Mouse (Mus musculus): Measurements from ENCODE around the gene Treh. TPM values are rescaled to one million over a fixed set of nuclear protein-coding genes. Genes with fewer than 3 reads are reported as not detected.

The Treh gene
- polyA plus RNA-seq, 1 experiment = not detected

DNA sequence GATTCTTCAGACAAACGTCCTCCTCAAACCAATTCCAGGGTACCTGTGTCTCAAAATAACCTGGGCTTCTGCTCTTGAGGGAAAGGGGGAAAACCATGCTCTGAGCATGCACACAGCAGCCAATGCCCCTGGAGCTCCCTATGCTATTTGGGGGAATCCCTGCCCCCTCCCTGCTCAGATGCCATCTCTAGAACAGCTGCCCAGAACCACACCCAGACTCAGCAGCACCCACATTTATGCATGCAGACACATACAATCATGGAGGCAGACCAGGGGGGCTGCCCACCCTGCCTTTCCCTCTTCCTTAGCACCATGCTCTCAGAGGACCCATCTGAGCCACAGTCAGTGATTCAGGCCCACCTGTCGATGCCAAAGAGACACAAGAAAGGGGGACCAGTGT lies 40.5 kb downstream of the Treh start:
- no peak for TF ChIP-seq POLR2A (IDR thresholded peaks at IDR 0.05; ENCODE audit: low read depth, low read length)
- no peak for TF ChIP-seq CTCF (IDR thresholded peaks at IDR 0.05; ENCODE audit: extremely low read depth, insufficient read depth, insufficient read length, insufficient replicate concordance)
- Histone ChIP-seq H3K27me3 (ENCODE audit: control insufficient read depth, insufficient read depth, low read length) (no peaks in the 10 kb centered on the region), H3K4me1 (ENCODE audit: control insufficient read depth, insufficient read depth, insufficient read length) (no peaks in the 10 kb centered on the region), H3K36me3 (ENCODE audit: control insufficient read depth, insufficient read depth, low read length) (no peaks in the 10 kb centered on the region), H3K27ac (ENCODE audit: insufficient read depth, low read length) (no peak overlapping the region), H3K4me3 (ENCODE audit: extremely low read depth, insufficient read depth, insufficient read length) (no peak overlapping the region)
- no peak for DNase-seq (ENCODE audit: low read depth in 1 of 2, low spot score in 2 of 2)
- WGBS = 67% methylated on average over 2 of the region's 2 CpGs

DNA sequence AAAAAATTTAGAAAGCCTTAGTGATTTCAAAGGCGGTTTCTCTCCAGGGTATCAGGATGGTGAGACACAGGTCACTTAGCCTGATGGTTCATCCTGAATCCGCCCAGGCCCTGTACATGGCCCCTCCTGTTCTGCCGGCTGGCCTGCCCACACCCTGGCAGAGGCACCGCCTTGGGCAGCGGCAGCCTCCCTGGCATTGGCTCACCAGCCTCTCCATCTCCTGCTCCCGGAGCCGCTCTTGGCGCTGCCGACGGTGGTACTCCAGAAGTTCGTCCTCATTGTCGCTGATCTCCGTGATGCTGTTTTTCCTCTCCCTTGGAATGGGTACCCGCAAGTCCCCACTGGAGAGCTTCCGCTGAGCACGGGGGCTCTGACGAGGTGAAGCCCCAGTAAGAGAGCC lies 42.1 kb downstream of the Treh start:
- 92% methylated on average over 17 of the region's 17 CpGs for WGBS
- no peaks in the 10 kb centered on the region for H3K4me1 ChIP-seq (ENCODE audit: control insufficient read depth, insufficient read depth, insufficient read length)
- no peak for DNase-seq (ENCODE audit: low read depth in 1 of 2, low spot score in 2 of 2)
- TF ChIP-seq CTCF (IDR thresholded peaks at IDR 0.05; ENCODE audit: extremely low read depth, insufficient read depth, insufficient read length, insufficient replicate concordance) = no peak
- TF ChIP-seq POLR2A (IDR thresholded peaks at IDR 0.05; ENCODE audit: low read depth, low read length) = no peak
- H3K27me3 ChIP-seq (ENCODE audit: control insufficient read depth, insufficient read depth, low read length) = no peaks in the 10 kb centered on the region
- H3K27ac ChIP-seq (ENCODE audit: insufficient read depth, low read length) = no peak overlapping the region
- no peak overlapping the region for H3K4me3 ChIP-seq (ENCODE audit: extremely low read depth, insufficient read depth, insufficient read length)
- H3K36me3 ChIP-seq (ENCODE audit: control insufficient read depth, insufficient read depth, low read length) = no peaks in the 10 kb centered on the region

DNA sequence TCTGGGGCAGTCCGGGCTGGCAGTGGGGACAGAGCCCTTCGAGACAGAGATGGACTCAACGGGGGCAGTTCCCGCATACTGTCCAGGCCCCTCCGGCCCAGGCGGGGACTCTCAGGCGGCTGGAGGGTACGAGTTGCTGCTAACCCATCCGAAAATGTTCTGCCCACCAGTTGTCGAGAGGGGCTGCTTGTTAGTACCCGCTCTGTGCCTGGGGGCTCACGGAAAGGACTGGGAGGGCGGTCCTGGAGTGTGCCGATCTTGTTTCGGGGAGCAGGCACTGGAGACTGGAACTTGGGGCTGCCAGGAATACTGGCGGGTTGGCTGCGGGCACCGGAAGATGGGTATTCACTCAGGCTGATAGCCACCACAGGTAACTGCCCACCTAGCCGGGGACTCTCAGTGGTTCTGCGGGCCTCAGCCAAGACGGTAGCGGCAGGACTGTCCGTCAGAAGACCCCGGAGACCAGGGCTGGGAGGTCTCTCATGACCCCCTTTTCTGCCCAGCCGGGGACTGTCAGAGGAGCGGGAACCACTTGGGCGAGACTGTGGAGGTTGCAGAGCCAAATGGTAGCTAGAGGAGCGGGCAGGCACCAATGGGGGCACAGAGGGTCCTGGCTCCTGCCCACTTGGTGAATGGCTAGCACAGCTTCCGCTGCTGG lies 42.8 kb downstream of the Treh start:
- TF ChIP-seq CTCF (IDR thresholded peaks at IDR 0.05; ENCODE audit: extremely low read depth, insufficient read depth, insufficient read length, insufficient replicate concordance) = no peak
- TF ChIP-seq POLR2A (IDR thresholded peaks at IDR 0.05; ENCODE audit: low read depth, low read length) = no peak
- peaks cover 3% of the 10 kb centered on the region; the same call in 1 of the 2 replicates for H3K4me1 ChIP-seq (ENCODE audit: control insufficient read depth, insufficient read depth, insufficient read length)
- no peaks in the 10 kb centered on the region for H3K27me3 ChIP-seq (ENCODE audit: control insufficient read depth, insufficient read depth, low read length)
- no peak for DNase-seq (ENCODE audit: low read depth in 1 of 2, low spot score in 2 of 2)
- no peaks in the 10 kb centered on the region for H3K36me3 ChIP-seq (ENCODE audit: control insufficient read depth, insufficient read depth, low read length)
- no peak overlapping the region for H3K27ac ChIP-seq (ENCODE audit: insufficient read depth, low read length)
- no peak overlapping the region for H3K4me3 ChIP-seq (ENCODE audit: extremely low read depth, insufficient read depth, insufficient read length)
- WGBS = 96% methylated on average over 29 of the region's 29 CpGs

DNA sequence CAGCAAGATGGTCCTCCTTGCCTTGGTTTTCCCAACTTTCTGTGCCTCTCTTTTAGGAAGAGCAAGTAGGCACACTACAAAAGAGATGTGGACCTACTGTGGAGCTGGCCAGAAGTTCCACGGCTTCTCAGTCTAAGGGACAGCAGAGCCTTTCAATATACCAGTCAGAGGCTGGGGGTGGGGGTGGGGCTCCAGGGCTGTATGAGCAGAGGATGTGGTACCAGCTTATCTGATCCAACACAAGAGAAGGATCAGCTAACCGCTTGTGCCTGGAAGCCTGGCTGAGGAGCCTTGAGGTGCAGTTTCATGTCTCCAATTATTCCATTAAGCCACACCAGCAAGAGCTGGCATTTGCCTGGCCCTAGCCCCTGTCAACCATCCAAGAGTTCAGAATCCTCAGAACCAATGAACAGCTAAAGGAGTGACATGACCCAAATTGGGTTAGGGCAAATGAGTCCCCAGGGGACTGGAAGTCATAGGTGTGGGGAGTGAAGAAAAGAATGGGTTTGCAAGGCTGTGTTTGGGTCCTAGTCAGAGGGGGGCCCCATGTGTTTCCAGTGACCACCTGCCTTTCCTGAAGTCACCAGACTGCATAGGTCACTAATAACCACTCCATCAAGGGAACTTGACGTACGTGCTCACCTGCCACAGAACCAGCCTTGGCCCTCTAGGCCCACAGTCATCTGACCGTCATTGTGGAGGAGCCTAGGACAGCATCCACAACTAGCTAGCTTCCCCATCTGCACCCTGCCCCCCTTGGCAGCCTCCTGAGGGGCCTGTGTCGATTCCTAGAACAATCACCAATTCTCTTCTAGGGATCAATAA lies 44.2 kb downstream of the Treh start:
- Histone ChIP-seq H3K4me3 (ENCODE audit: extremely low read depth, insufficient read depth, insufficient read length) (no peak overlapping the region), H3K36me3 (ENCODE audit: control insufficient read depth, insufficient read depth, low read length) (no peaks in the 10 kb centered on the region), H3K27ac (ENCODE audit: insufficient read depth, low read length) (no peak overlapping the region), H3K4me1 (ENCODE audit: control insufficient read depth, insufficient read depth, insufficient read length) (peaks cover 10% of the 10 kb centered on the region), H3K27me3 (ENCODE audit: control insufficient read depth, insufficient read depth, low read length) (no peaks in the 10 kb centered on the region)
- TF ChIP-seq POLR2A (IDR thresholded peaks at IDR 0.05; ENCODE audit: low read depth, low read length) (no peak), CTCF (IDR thresholded peaks at IDR 0.05; ENCODE audit: extremely low read depth, insufficient read depth, insufficient read length, insufficient replicate concordance) (no peak)
- 75% methylated on average over 6 of the region's 6 CpGs for WGBS
- DNase-seq (ENCODE audit: low read depth in 1 of 2, low spot score in 2 of 2) = no peak

DNA sequence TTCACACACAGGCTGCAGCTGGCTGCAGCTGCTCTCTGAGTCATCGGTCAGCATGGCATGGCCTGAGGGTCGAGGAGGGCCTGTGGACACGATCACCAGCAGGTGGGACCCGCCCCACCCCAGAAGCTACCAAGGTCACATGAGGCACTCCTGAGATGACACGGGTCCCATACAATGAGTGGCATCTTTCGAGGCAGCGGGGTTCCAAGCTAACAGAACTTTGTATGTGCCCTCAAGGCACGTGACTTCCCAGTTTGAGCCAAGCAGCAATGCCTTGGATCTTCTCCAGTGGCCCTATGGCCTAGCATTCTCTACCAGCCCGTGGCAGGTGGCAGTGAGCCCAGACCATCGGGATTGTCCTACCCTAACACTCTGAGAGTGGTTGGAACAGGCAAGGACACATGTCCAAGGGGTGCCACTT lies 44.8 kb downstream of the Treh start:
- no peak overlapping the region for H3K4me3 ChIP-seq (ENCODE audit: extremely low read depth, insufficient read depth, insufficient read length)
- TF ChIP-seq CTCF (IDR thresholded peaks at IDR 0.05; ENCODE audit: extremely low read depth, insufficient read depth, insufficient read length, insufficient replicate concordance) (no peak), POLR2A (IDR thresholded peaks at IDR 0.05; ENCODE audit: low read depth, low read length) (no peak)
- peaks cover 10% of the 10 kb centered on the region for H3K4me1 ChIP-seq (ENCODE audit: control insufficient read depth, insufficient read depth, insufficient read length)
- WGBS = 83% methylated on average over 10 of the region's 10 CpGs
- H3K36me3 ChIP-seq (ENCODE audit: control insufficient read depth, insufficient read depth, low read length) = no peaks in the 10 kb centered on the region
- H3K27me3 ChIP-seq (ENCODE audit: control insufficient read depth, insufficient read depth, low read length) = no peaks in the 10 kb centered on the region
- H3K27ac ChIP-seq (ENCODE audit: insufficient read depth, low read length) = no peak overlapping the region
- no peak for DNase-seq (ENCODE audit: low read depth in 1 of 2, low spot score in 2 of 2)

DNA sequence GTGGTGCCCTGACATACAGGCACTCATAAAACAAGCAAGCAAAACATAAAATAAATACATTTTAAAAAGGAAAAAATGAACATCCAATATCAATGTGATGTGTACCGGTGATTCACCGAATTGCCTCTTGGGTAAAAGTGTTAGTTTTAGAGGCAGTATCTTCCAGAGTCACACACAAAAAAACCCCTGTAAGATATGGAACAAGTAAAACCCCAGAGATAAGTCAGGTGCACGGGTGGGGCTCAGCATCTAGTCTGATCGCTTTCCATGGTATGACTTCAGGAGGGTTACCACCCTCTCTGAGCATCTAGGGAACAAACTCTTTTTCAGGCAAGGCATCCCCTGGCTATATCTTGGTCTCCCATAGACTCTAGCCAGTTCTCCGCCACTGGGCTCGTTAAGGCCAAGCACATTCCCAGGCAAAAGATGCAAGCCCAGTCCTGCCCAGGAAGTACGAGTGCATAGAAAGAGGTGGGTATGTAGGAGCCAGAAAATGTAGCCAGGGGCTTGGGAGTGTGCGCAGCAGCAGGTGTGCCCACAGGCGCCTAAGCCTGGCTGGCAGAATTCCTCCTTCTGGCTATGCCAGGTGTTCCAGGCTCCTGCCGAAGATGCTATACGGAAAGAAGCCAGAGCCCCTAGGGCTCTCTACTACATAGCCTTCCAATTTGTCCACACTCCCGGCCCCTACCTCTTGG lies 46.1 kb downstream of the Treh start:
- Histone ChIP-seq H3K4me1 (ENCODE audit: control insufficient read depth, insufficient read depth, insufficient read length) (peaks cover 10% of the 10 kb centered on the region), H3K36me3 (ENCODE audit: control insufficient read depth, insufficient read depth, low read length) (no peaks in the 10 kb centered on the region), H3K4me3 (ENCODE audit: extremely low read depth, insufficient read depth, insufficient read length) (no peak overlapping the region), H3K27ac (ENCODE audit: insufficient read depth, low read length) (no peak overlapping the region), H3K27me3 (ENCODE audit: control insufficient read depth, insufficient read depth, low read length) (no peaks in the 10 kb centered on the region)
- no peak for DNase-seq (ENCODE audit: low read depth in 1 of 2, low spot score in 2 of 2)
- 85% methylated on average over 12 of the region's 12 CpGs for WGBS
- TF ChIP-seq POLR2A (IDR thresholded peaks at IDR 0.05; ENCODE audit: low read depth, low read length) = no peak
- no peak for TF ChIP-seq CTCF (IDR thresholded peaks at IDR 0.05; ENCODE audit: extremely low read depth, insufficient read depth, insufficient read length, insufficient replicate concordance)
